Mouse (Mus musculus): ENCODE results near the gene Strap. TPM values are rescaled to one million over a fixed set of nuclear protein-coding genes. Genes with fewer than 3 reads are reported as not detected.
"Not testable (repeated sequence)": the region's sequence is repeated elsewhere in the genome, so short reads cannot be mapped to it uniquely, and the experiment has no call there.

Gene Strap
- polyA plus RNA-seq, 1 experiment from 2014 or later = 177 TPM

GRCm38 (mm10) chr6:137702186-137702585 lies 32.7 kb upstream of the Strap start:
- H3K27ac ChIP-seq = no peak overlapping the region
- H3K27me3 ChIP-seq (ENCODE audit: control insufficient read depth, insufficient read depth, low read length) = no peaks in the 10 kb centered on the region
- no peak overlapping the region for H3K9ac ChIP-seq
- DNase-seq (ENCODE audit: low spot score) = no peak
- no peaks in the 10 kb centered on the region for H3K4me1 ChIP-seq (replicated peaks; ENCODE audit: control insufficient read depth, insufficient read depth, low read length)
- 86% methylated on average over 3 of the region's 3 CpGs for WGBS
- no peak overlapping the region for H3K4me2 ChIP-seq (replicated peaks)
- no peak overlapping the region for H3K4me3 ChIP-seq (replicated peaks; ENCODE audit: low read length)
- no peak for ATAC-seq (ENCODE audit: low FRiP score)
- no peaks in the 10 kb centered on the region for H3K9me3 ChIP-seq (ENCODE audit: control insufficient read depth, low read length)
- H3K36me3 ChIP-seq (replicated peaks; ENCODE audit: control insufficient read depth, insufficient read depth) = no peaks in the 10 kb centered on the region; the same call in 1 of the 2 replicates

- no peak for ATAC-seq (ENCODE audit: low FRiP score)
- H3K36me3 ChIP-seq (replicated peaks; ENCODE audit: control insufficient read depth, insufficient read depth) = no peaks in the 10 kb centered on the region; the same call in 1 of the 2 replicates
- no peak overlapping the region for H3K4me3 ChIP-seq (replicated peaks; ENCODE audit: low read length)
- no peak for DNase-seq (ENCODE audit: low spot score)
- H3K27me3 ChIP-seq (ENCODE audit: control insufficient read depth, insufficient read depth, low read length) = no peaks in the 10 kb centered on the region
- H3K9me3 ChIP-seq (ENCODE audit: control insufficient read depth, low read length) = no peaks in the 10 kb centered on the region
- H3K4me1 ChIP-seq (replicated peaks; ENCODE audit: control insufficient read depth, insufficient read depth, low read length) = no peaks in the 10 kb centered on the region
- WGBS = 89% methylated on average over 4 of the region's 4 CpGs
- H3K9ac ChIP-seq = no peak overlapping the region
- H3K4me2 ChIP-seq (replicated peaks) = no peak overlapping the region
- H3K27ac ChIP-seq = no peak overlapping the region
These were observed 32.0 kb upstream of the Strap start for GRCm38 (mm10) chr6:137702918-137703317.

GRCm38 (mm10) chr6:137703431-137703830 lies 31.4 kb upstream of the Strap start:
- Histone ChIP-seq H3K4me3 (replicated peaks; ENCODE audit: low read length) (no peak overlapping the region), H3K4me1 (replicated peaks; ENCODE audit: control insufficient read depth, insufficient read depth, low read length) (no peaks in the 10 kb centered on the region), H3K36me3 (replicated peaks; ENCODE audit: control insufficient read depth, insufficient read depth) (no peaks in the 10 kb centered on the region; the same call in 1 of the 2 replicates), H3K27ac (no peak overlapping the region), H3K27me3 (ENCODE audit: control insufficient read depth, insufficient read depth, low read length) (no peaks in the 10 kb centered on the region), H3K4me2 (replicated peaks) (no peak overlapping the region), H3K9me3 (ENCODE audit: control insufficient read depth, low read length) (no peaks in the 10 kb centered on the region), H3K9ac (no peak overlapping the region)
- WGBS = 91% methylated on average over 7 of the region's 7 CpGs
- no peak for DNase-seq (ENCODE audit: low spot score)
- ATAC-seq (ENCODE audit: low FRiP score) = no peak

- no peak overlapping the region for H3K9ac ChIP-seq
- H3K4me1 ChIP-seq (replicated peaks; ENCODE audit: control insufficient read depth, insufficient read depth, low read length) = no peaks in the 10 kb centered on the region
- H3K4me3 ChIP-seq (replicated peaks; ENCODE audit: low read length) = no peak overlapping the region
- no peaks in the 10 kb centered on the region for H3K27me3 ChIP-seq (ENCODE audit: control insufficient read depth, insufficient read depth, low read length)
- no peak for DNase-seq (ENCODE audit: low spot score)
- WGBS = 88% methylated on average over 25 of the region's 25 CpGs
- no peaks in the 10 kb centered on the region for H3K9me3 ChIP-seq (ENCODE audit: control insufficient read depth, low read length)
- ATAC-seq (ENCODE audit: low FRiP score) = no peak
- H3K36me3 ChIP-seq (replicated peaks; ENCODE audit: control insufficient read depth, insufficient read depth) = no peaks in the 10 kb centered on the region; the same call in 1 of the 2 replicates
- no peak overlapping the region for H3K4me2 ChIP-seq (replicated peaks)
- H3K27ac ChIP-seq = no peak overlapping the region
These were observed 30.5 kb upstream of the Strap start for GRCm38 (mm10) chr6:137704300-137704939.

GRCm38 (mm10) chr6:137706209-137706608 lies 28.7 kb upstream of the Strap start:
- no peak overlapping the region for H3K9ac ChIP-seq
- no peak for DNase-seq (ENCODE audit: low spot score)
- no peak overlapping the region for H3K4me2 ChIP-seq (replicated peaks)
- no peak overlapping the region for H3K27ac ChIP-seq
- H3K27me3 ChIP-seq (ENCODE audit: control insufficient read depth, insufficient read depth, low read length) = no peaks in the 10 kb centered on the region
- ATAC-seq (ENCODE audit: low FRiP score) = no peak
- WGBS = 94% methylated on average over 10 of the region's 10 CpGs
- H3K4me3 ChIP-seq (replicated peaks; ENCODE audit: low read length) = no peak overlapping the region
- no peaks in the 10 kb centered on the region for H3K4me1 ChIP-seq (replicated peaks; ENCODE audit: control insufficient read depth, insufficient read depth, low read length)
- H3K36me3 ChIP-seq (replicated peaks; ENCODE audit: control insufficient read depth, insufficient read depth) = no peaks in the 10 kb centered on the region; the same call in 1 of the 2 replicates
- no peaks in the 10 kb centered on the region for H3K9me3 ChIP-seq (ENCODE audit: control insufficient read depth, low read length)

GRCm38 (mm10) chr6:137708726-137709405 lies 26.0 kb upstream of the Strap start:
- H3K9ac ChIP-seq; H3K4me1 ChIP-seq (replicated peaks; ENCODE audit: control insufficient read depth, insufficient read depth, low read length); H3K4me3 ChIP-seq (replicated peaks; ENCODE audit: low read length); H3K9me3 ChIP-seq (ENCODE audit: control insufficient read depth, low read length); H3K27me3 ChIP-seq (ENCODE audit: control insufficient read depth, insufficient read depth, low read length); ATAC-seq (ENCODE audit: low FRiP score); H3K4me2 ChIP-seq (replicated peaks); H3K27ac ChIP-seq; H3K36me3 ChIP-seq (replicated peaks; ENCODE audit: control insufficient read depth, insufficient read depth); DNase-seq (ENCODE audit: low spot score): not testable (repeated sequence)
- 92% methylated on average over 13 of the region's 13 CpGs for WGBS

GRCm38 (mm10) chr6:137710179-137711037 lies 24.5 kb upstream of the Strap start:
- WGBS = 81% methylated on average over 14 of the region's 14 CpGs
- H3K4me1 ChIP-seq (replicated peaks; ENCODE audit: control insufficient read depth, insufficient read depth, low read length) = 0 out of 2 replicates have a peak, but pooled peaks cover 5% of the 10 kb centered on the region
- no peaks in the 10 kb centered on the region for H3K36me3 ChIP-seq (replicated peaks; ENCODE audit: control insufficient read depth, insufficient read depth)
- H3K9me3 ChIP-seq (ENCODE audit: control insufficient read depth, low read length) = no peaks in the 10 kb centered on the region
- no peak for DNase-seq (ENCODE audit: low spot score)
- no peak overlapping the region for H3K4me2 ChIP-seq (replicated peaks)
- no peaks in the 10 kb centered on the region for H3K27me3 ChIP-seq (ENCODE audit: control insufficient read depth, insufficient read depth, low read length)
- no peak overlapping the region for H3K9ac ChIP-seq
- H3K27ac ChIP-seq = no peak overlapping the region
- no peak for ATAC-seq (ENCODE audit: low FRiP score)
- no peak overlapping the region for H3K4me3 ChIP-seq (replicated peaks; ENCODE audit: low read length)

- DNase-seq (ENCODE audit: low spot score) = no peak
These were observed 22.1 kb upstream of the Strap start for GRCm38 (mm10) chr6:137712654-137713309.

GRCm38 (mm10) chr6:137713310-137713664 lies 21.6 kb upstream of the Strap start:
- ATAC-seq (ENCODE audit: low FRiP score) = no peak

More at GRCm38 (mm10) chr6:137712654-137713309, 22.1 kb upstream of the Strap start:
- Histone ChIP-seq H3K27ac (0 out of 2 replicates have a peak overlapping the region, but pooled peaks have one; percentile 1), H3K36me3 (replicated peaks; ENCODE audit: control insufficient read depth, insufficient read depth) (no peaks in the 10 kb centered on the region), H3K4me3 (replicated peaks; ENCODE audit: low read length) (no peak overlapping the region), H3K9ac (no peak overlapping the region), H3K27me3 (ENCODE audit: control insufficient read depth, insufficient read depth, low read length) (no peaks in the 10 kb centered on the region), H3K9me3 (ENCODE audit: control insufficient read depth, low read length) (no peaks in the 10 kb centered on the region), H3K4me2 (replicated peaks) (no peak overlapping the region), H3K4me1 (replicated peaks; ENCODE audit: control insufficient read depth, insufficient read depth, low read length) (0 out of 2 replicates have a peak, but pooled peaks cover 5% of the 10 kb centered on the region)
- no peak for ATAC-seq (ENCODE audit: low FRiP score)
- 30% methylated on average over 7 of the region's 7 CpGs for WGBS

More at GRCm38 (mm10) chr6:137713310-137713664, 21.6 kb upstream of the Strap start:
- H3K27ac ChIP-seq = no peak overlapping the region
- 73% methylated on average over 3 of the region's 3 CpGs for WGBS
- H3K4me2 ChIP-seq (replicated peaks) = no peak overlapping the region
- H3K9ac ChIP-seq = no peak overlapping the region
- DNase-seq (ENCODE audit: low spot score) = no peak
- 0 out of 2 replicates have a peak, but pooled peaks cover 5% of the 10 kb centered on the region for H3K4me1 ChIP-seq (replicated peaks; ENCODE audit: control insufficient read depth, insufficient read depth, low read length)
- H3K27me3 ChIP-seq (ENCODE audit: control insufficient read depth, insufficient read depth, low read length) = no peaks in the 10 kb centered on the region
- no peaks in the 10 kb centered on the region for H3K36me3 ChIP-seq (replicated peaks; ENCODE audit: control insufficient read depth, insufficient read depth)
- no peaks in the 10 kb centered on the region for H3K9me3 ChIP-seq (ENCODE audit: control insufficient read depth, low read length)
- H3K4me3 ChIP-seq (replicated peaks; ENCODE audit: low read length) = no peak overlapping the region

All from hindbrain, embryonic 14.5 days (tissue).